Mouse (Mus musculus): ENCODE data around the gene Nav2. TPM values are rescaled to one million over a fixed set of nuclear protein-coding genes. Genes with fewer than 3 reads are reported as not detected.

Gene Nav2
- polyA plus RNA-seq, 1 experiment from 2014 or later = 24.2 TPM

GRCm38 (mm10) chr7:49457890-49458289 lies 549.4 kb downstream of the Nav2 start:
- Histone ChIP-seq H3K36me3 (peaks cover 16% of the 10 kb centered on the region), H3K27ac (0 out of 2 replicates have a peak overlapping the region, but pooled peaks have one; percentile 20), H3K27me3 (no peaks in the 10 kb centered on the region), H3K4me3 (no peak overlapping the region), H3K9me3 (no peaks in the 10 kb centered on the region), H3K4me1 (replicated peaks) (peaks cover 7% of the 10 kb centered on the region; the same call in 1 of the 2 replicates), H3K4me2 (no peak overlapping the region), H3K9ac (no peak overlapping the region)
- no peak for ATAC-seq (ENCODE audit: low FRiP score)
- WGBS = 82% methylated on average over 10 of the region's 10 CpGs

GRCm38 (mm10) chr7:49462328-49462811 lies 553.9 kb downstream of the Nav2 start:
- H3K4me2 ChIP-seq = no peak overlapping the region
- H3K36me3 ChIP-seq = peaks cover 23% of the 10 kb centered on the region
- H3K4me3 ChIP-seq = no peak overlapping the region
- H3K9ac ChIP-seq = no peak overlapping the region
- no peak overlapping the region for H3K27ac ChIP-seq
- no peaks in the 10 kb centered on the region for H3K27me3 ChIP-seq
- 29% methylated on average over 10 of the region's 10 CpGs for WGBS
- no peak for ATAC-seq (ENCODE audit: low FRiP score)
- H3K4me1 ChIP-seq (replicated peaks) = peaks cover 9% of the 10 kb centered on the region; the same call in 1 of the 2 replicates
- H3K9me3 ChIP-seq = no peaks in the 10 kb centered on the region

GRCm38 (mm10) chr7:49467861-49468260 lies 559.3 kb downstream of the Nav2 start:
- 71% methylated on average over 10 of the region's 10 CpGs for WGBS
- ATAC-seq (ENCODE audit: low FRiP score) = peak; percentile 65
- no peak overlapping the region for H3K9ac ChIP-seq
- no peak overlapping the region for H3K4me3 ChIP-seq
- H3K36me3 ChIP-seq = peaks cover 20% of the 10 kb centered on the region
- H3K9me3 ChIP-seq = no peaks in the 10 kb centered on the region
- H3K27ac ChIP-seq = no peak overlapping the region
- H3K4me1 ChIP-seq (replicated peaks) = 0 out of 2 replicates have a peak, but pooled peaks cover 2% of the 10 kb centered on the region
- H3K27me3 ChIP-seq = no peaks in the 10 kb centered on the region
- no peak overlapping the region for H3K4me2 ChIP-seq

GRCm38 (mm10) chr7:49468492-49469205 lies 560.1 kb downstream of the Nav2 start:
- WGBS = 83% methylated on average over 8 of the region's 8 CpGs
- ATAC-seq (ENCODE audit: low FRiP score) = no peak
- no peak overlapping the region for H3K9ac ChIP-seq
- H3K4me3 ChIP-seq = no peak overlapping the region
- H3K4me1 ChIP-seq (replicated peaks) = 0 out of 2 replicates have a peak, but pooled peaks cover 2% of the 10 kb centered on the region
- peaks cover 20% of the 10 kb centered on the region for H3K36me3 ChIP-seq
- no peaks in the 10 kb centered on the region for H3K9me3 ChIP-seq
- no peaks in the 10 kb centered on the region for H3K27me3 ChIP-seq
- no peak overlapping the region for H3K4me2 ChIP-seq
- no peak overlapping the region for H3K27ac ChIP-seq

GRCm38 (mm10) chr7:49471278-49471677 lies 562.8 kb downstream of the Nav2 start:
- ATAC-seq (ENCODE audit: low FRiP score) = no peak
- no peaks in the 10 kb centered on the region for H3K4me1 ChIP-seq (replicated peaks)
- 58% methylated on average over 3 of the region's 3 CpGs for WGBS

GRCm38 (mm10) chr7:49475282-49475681 lies 566.8 kb downstream of the Nav2 start:
- WGBS = 90% methylated on average over 6 of the region's 6 CpGs
- no peak for ATAC-seq (ENCODE audit: low FRiP score)
- no peak overlapping the region for H3K4me2 ChIP-seq
- no peak overlapping the region for H3K4me3 ChIP-seq
- no peak overlapping the region for H3K9ac ChIP-seq
- H3K27ac ChIP-seq = no peak overlapping the region
- no peaks in the 10 kb centered on the region for H3K27me3 ChIP-seq
- H3K4me1 ChIP-seq (replicated peaks) = peaks cover 9% of the 10 kb centered on the region
- no peaks in the 10 kb centered on the region for H3K36me3 ChIP-seq
- no peaks in the 10 kb centered on the region for H3K9me3 ChIP-seq

More at GRCm38 (mm10) chr7:49471278-49471677, 562.8 kb downstream of the Nav2 start:
- H3K4me3 ChIP-seq = no peak overlapping the region
- no peak overlapping the region for H3K9ac ChIP-seq
- no peaks in the 10 kb centered on the region for H3K36me3 ChIP-seq
- no peak overlapping the region for H3K27ac ChIP-seq
- H3K4me2 ChIP-seq = no peak overlapping the region
- H3K27me3 ChIP-seq = no peaks in the 10 kb centered on the region
- H3K9me3 ChIP-seq = no peaks in the 10 kb centered on the region

GRCm38 (mm10) chr7:49476163-49476562 lies 567.6 kb downstream of the Nav2 start:
- Histone ChIP-seq H3K4me2 (no peak overlapping the region), H3K4me1 (replicated peaks) (peaks cover 9% of the 10 kb centered on the region), H3K27ac (no peak overlapping the region), H3K9me3 (no peaks in the 10 kb centered on the region), H3K27me3 (no peaks in the 10 kb centered on the region), H3K9ac (no peak overlapping the region), H3K4me3 (no peak overlapping the region), H3K36me3 (no peaks in the 10 kb centered on the region)
- whole genome bisulfite sequencing = 93% methylated on average over 8 of the region's 8 CpGs
- no peak for ATAC-seq (ENCODE audit: low FRiP score)

GRCm38 (mm10) chr7:49476666-49477065 lies 568.1 kb downstream of the Nav2 start:
- Histone ChIP-seq H3K9ac (no peak overlapping the region), H3K9me3 (no peaks in the 10 kb centered on the region), H3K4me3 (no peak overlapping the region), H3K27ac (no peak overlapping the region), H3K4me1 (replicated peaks) (peaks cover 9% of the 10 kb centered on the region), H3K36me3 (no peaks in the 10 kb centered on the region), H3K27me3 (no peaks in the 10 kb centered on the region), H3K4me2 (no peak overlapping the region)
- WGBS = 64% methylated on average over 5 of the region's 5 CpGs
- no peak for ATAC-seq (ENCODE audit: low FRiP score)

- 79% methylated on average over 9 of the region's 9 CpGs for WGBS
- 0 out of 2 replicates have a peak overlapping the region, but pooled peaks have one; percentile 40 for H3K27ac ChIP-seq
- no peak for ATAC-seq (ENCODE audit: low FRiP score)
Measured at GRCm38 (mm10) chr7:49477076-49477975, 568.8 kb downstream of the Nav2 start.

GRCm38 (mm10) chr7:49477976-49478349 lies 569.4 kb downstream of the Nav2 start:
- 64% methylated on average over 7 of the region's 7 CpGs for WGBS
- H3K9ac ChIP-seq = no peak overlapping the region
- peaks cover 9% of the 10 kb centered on the region for H3K4me1 ChIP-seq (replicated peaks)
- no peaks in the 10 kb centered on the region for H3K9me3 ChIP-seq
- H3K27ac ChIP-seq = no peak overlapping the region
- H3K36me3 ChIP-seq = no peaks in the 10 kb centered on the region
- H3K4me3 ChIP-seq = no peak overlapping the region
- ATAC-seq (ENCODE audit: low FRiP score) = no peak
- no peaks in the 10 kb centered on the region for H3K27me3 ChIP-seq
- H3K4me2 ChIP-seq = no peak overlapping the region

More at GRCm38 (mm10) chr7:49477076-49477975, 568.8 kb downstream of the Nav2 start:
- Histone ChIP-seq H3K9me3 (no peaks in the 10 kb centered on the region), H3K4me2 (no peak overlapping the region), H3K4me1 (replicated peaks) (peaks cover 9% of the 10 kb centered on the region), H3K4me3 (no peak overlapping the region), H3K9ac (no peak overlapping the region), H3K27me3 (no peaks in the 10 kb centered on the region), H3K36me3 (no peaks in the 10 kb centered on the region)

GRCm38 (mm10) chr7:49478886-49479285 lies 570.4 kb downstream of the Nav2 start:
- WGBS = 93% methylated on average over 4 of the region's 4 CpGs
- H3K27ac ChIP-seq = no peak overlapping the region

GRCm38 (mm10) chr7:49480962-49481361 lies 572.4 kb downstream of the Nav2 start:
- H3K4me3 ChIP-seq = no peak overlapping the region

More at GRCm38 (mm10) chr7:49478886-49479285, 570.4 kb downstream of the Nav2 start:
- Histone ChIP-seq H3K36me3 (no peaks in the 10 kb centered on the region), H3K4me2 (no peak overlapping the region), H3K9ac (no peak overlapping the region), H3K4me1 (replicated peaks) (peaks cover 12% of the 10 kb centered on the region), H3K9me3 (no peaks in the 10 kb centered on the region), H3K4me3 (no peak overlapping the region), H3K27me3 (no peaks in the 10 kb centered on the region)
- ATAC-seq (ENCODE audit: low FRiP score) = no peak

More at GRCm38 (mm10) chr7:49480962-49481361, 572.4 kb downstream of the Nav2 start:
- no peak overlapping the region for H3K4me2 ChIP-seq
- H3K9ac ChIP-seq = no peak overlapping the region
- no peak overlapping the region for H3K27ac ChIP-seq
- no peaks in the 10 kb centered on the region for H3K27me3 ChIP-seq
- no peaks in the 10 kb centered on the region for H3K9me3 ChIP-seq
- peaks cover 33% of the 10 kb centered on the region for H3K4me1 ChIP-seq (replicated peaks)
- WGBS = 60% methylated on average over 8 of the region's 8 CpGs
- ATAC-seq (ENCODE audit: low FRiP score) = no peak
- no peaks in the 10 kb centered on the region for H3K36me3 ChIP-seq

Data from hindbrain, embryonic 13.5 days (tissue).